Mouse (Mus musculus): Measurements from ENCODE around the gene Tut7.

- TF ChIP-seq CTCF (IDR thresholded peaks at IDR 0.05; ENCODE audit: borderline replicate concordance, insufficient read depth, low read depth, low read length) (no peak), POLR2A (IDR thresholded peaks at IDR 0.05; ENCODE audit: borderline replicate concordance, insufficient read depth, low read length) (no peak)
Observed at GRCm38 (mm10) chr13:59817352-59817751, 5.6 kb downstream of the Tut7 start.
